Mouse (Mus musculus) forebrain, embryonic 12.5 days (tissue): ENCODE measurements around the gene Vmn2r120. TPM values are rescaled to one million over a fixed set of nuclear protein-coding genes. Genes with fewer than 3 reads are reported as not detected.
"Not testable (repeated sequence)": the region's sequence is repeated elsewhere in the genome, so short reads cannot be mapped to it uniquely, and the experiment has no call there.

ENCODE experiments used
- ATAC-seq: fragments of 200-750 bp; cut with Nextera tagmentation; 2 replicates; pipeline ENCODE4 v1.8.0; 2017; ENCODE audit warnings: moderate TSS enrichment; ENCODE audit not compliant: low FRiP score
- H3K27ac ChIP-seq: fragments of 300-500 bp; sonication (generic); 2 replicates; pipeline ENCODE4 v1.5.1; 2016; ENCODE audit warnings: mild to moderate bottlenecking
- H3K27me3 ChIP-seq: fragments of 300-500 bp; sonication (generic); 2 replicates; pipeline ENCODE4 v1.6.1; 2016; ENCODE audit warnings: mild to moderate bottlenecking
- H3K36me3 ChIP-seq: fragments of 300-500 bp; sonication (generic); replicated peaks from 2 replicates; pipeline ENCODE4 v1.6.1; 2016; ENCODE audit warnings: mild to moderate bottlenecking
- H3K4me1 ChIP-seq: fragments of 300-500 bp; sonication (generic); 2 replicates; pipeline ENCODE4 v1.6.1; 2016
- H3K4me2 ChIP-seq: fragments of 300-500 bp; sonication (generic); 2 replicates; pipeline ENCODE4 v1.6.1; 2016; ENCODE audit warnings: mild to moderate bottlenecking, moderate library complexity
- H3K4me3 ChIP-seq: fragments of 300-500 bp; sonication (generic); replicated peaks from 2 replicates; pipeline ENCODE4 v1.5.1; 2016; ENCODE audit warnings: mild to moderate bottlenecking
- H3K9ac ChIP-seq: fragments of 300-500 bp; sonication (generic); 2 replicates; pipeline ENCODE4 v1.6.1; 2016; ENCODE audit warnings: mild to moderate bottlenecking
- H3K9me3 ChIP-seq: fragments of 300-500 bp; sonication (generic); 2 replicates; pipeline ENCODE4 v1.6.1; 2016
- WGBS: fragments of 180-500 bp; shearing (Covaris S2); methylation state at CpG from one replicate; pipeline ENCODE4 v1.1.7; 2016; 5-methylcytosine and 5-hydroxymethylcytosine counted together
- polyA plus RNA-seq: library from polyadenylated mRNA; unstranded; fragments of >200 nt; fragmentation: Nextera tagmentation; extraction: Ambion mirVana; gene quantifications from 2 replicates; pipeline ENCODE4 v1.2.1, GENCODE M21; 2016

Vmn2r120 gene
- polyA plus RNA-seq, result not detected in 2 replicates

- H3K4me3 ChIP-seq, result no peak within 1 kb of the TSS
- ATAC-seq, result no peak
- no peaks in the 10 kb centered on the region for H3K4me1 ChIP-seq
- 89% methylated on average over 1 of the region's 1 CpGs for WGBS
- H3K27ac ChIP-seq, result no peak within 1 kb of the TSS
- H3K9me3 ChIP-seq, result no peaks in the 10 kb centered on the region
- H3K4me2 ChIP-seq, result no peak within 1 kb of the TSS
- H3K36me3 ChIP-seq, result no peaks in the 10 kb centered on the region
- H3K27me3 ChIP-seq, result no peaks in the 10 kb centered on the region
- no peak within 1 kb of the TSS for H3K9ac ChIP-seq
Measured at GRCm38 (mm10) chr17:57545405-57545804, at the start of gene Vmn2r120. TSS of gene Vmn2r120 (minus strand) at chr17:57545505.

GRCm38 (mm10) chr17:57587273-57587672 lies 42.0 kb upstream of the Vmn2r120 start:
- not testable (repeated sequence) for H3K27ac ChIP-seq, H3K4me1 ChIP-seq, H3K4me2 ChIP-seq, H3K4me3 ChIP-seq, H3K9me3 ChIP-seq, H3K36me3 ChIP-seq, H3K27me3 ChIP-seq, H3K9ac ChIP-seq, ATAC-seq
- 82% methylated on average over 6 of the region's 6 CpGs for whole genome bisulfite sequencing

- WGBS, result 75% methylated on average over 16 of the region's 16 CpGs
- no peak overlapping the region for H3K4me2 ChIP-seq
Measured at GRCm38 (mm10) chr17:57574075-57574705, 28.9 kb upstream of the Vmn2r120 start.

More at GRCm38 (mm10) chr17:57574075-57574705, 28.9 kb upstream of the Vmn2r120 start:
- no peaks in the 10 kb centered on the region for H3K4me1 ChIP-seq
- H3K9me3 ChIP-seq, result no peaks in the 10 kb centered on the region
- no peaks in the 10 kb centered on the region for H3K27me3 ChIP-seq
- no peak overlapping the region for H3K4me3 ChIP-seq
- ATAC-seq, result no peak
- no peaks in the 10 kb centered on the region for H3K36me3 ChIP-seq
- no peak overlapping the region for H3K9ac ChIP-seq
- H3K27ac ChIP-seq, result no peak overlapping the region

Other genes starting within 250 kb of the Vmn2r120 start
- 2.2 and 2.9 TPM in 2 replicates for gene Adgre1, start 186.8 kb downstream of the Vmn2r120 start, polyA plus RNA-seq
- not detected in 2 replicates for gene Gm21834, start 196.7 kb upstream of the Vmn2r120 start, polyA plus RNA-seq
- gene Cntnap5c, start 224.1 kb upstream of the Vmn2r120 start, polyA plus RNA-seq, result 0.21 and 0.32 TPM in 2 replicates